Mouse (Mus musculus) neural tube, embryonic 11.5 days (tissue): ENCODE results near the gene Zfp318. TPM values are rescaled to one million over a fixed set of nuclear protein-coding genes. Genes with fewer than 3 reads are reported as not detected.

Experiments
- ATAC-seq: fragments of 200-750 bp; cut with Nextera tagmentation; 2 replicates; pipeline ENCODE4 v1.8.0; 2017; ENCODE audit warnings: moderate number of reproducible peaks, mild to moderate bottlenecking, moderate TSS enrichment, moderate library complexity; ENCODE audit not compliant: insufficient read depth, low FRiP score, low TSS enrichment
- DNase-seq: peaks from one replicate; pipeline ENCODE4 v3.0.0-alpha.2; 2015; ENCODE audit warnings: low spot score
- H3K27ac ChIP-seq: fragments of 300-500 bp; sonication (generic); 2 replicates; pipeline ENCODE4 v1.5.1; 2014; ENCODE audit warnings: low read depth, mild to moderate bottlenecking, low read length
- H3K27me3 ChIP-seq: fragments of 300-500 bp; sonication (generic); 2 replicates; pipeline ENCODE4 v1.6.1; 2014; ENCODE audit warnings: mild to moderate bottlenecking, low read length, mixed read lengths; ENCODE audit not compliant: control insufficient read depth, insufficient read depth
- H3K36me3 ChIP-seq: fragments of 300-500 bp; sonication (generic); 2 replicates; pipeline ENCODE4 v1.6.1; 2014; ENCODE audit warnings: mild to moderate bottlenecking, low read length, moderate library complexity, mixed read lengths; ENCODE audit not compliant: control insufficient read depth, insufficient read depth
- H3K4me1 ChIP-seq: fragments of 300-500 bp; sonication (generic); 2 replicates; pipeline ENCODE4 v1.6.1; 2014; ENCODE audit warnings: low read length, mixed read lengths; ENCODE audit not compliant: control insufficient read depth, insufficient read depth
- H3K4me2 ChIP-seq: fragments of 300-500 bp; sonication (generic); 2 replicates; pipeline ENCODE4 v1.6.1; 2014; ENCODE audit warnings: low read depth, mild to moderate bottlenecking, moderate library complexity
- H3K4me3 ChIP-seq: fragments of 300-500 bp; sonication (generic); 2 replicates; pipeline ENCODE4 v1.5.1; 2014; ENCODE audit warnings: low read depth, low read length
- H3K9ac ChIP-seq: fragments of 300-500 bp; sonication (generic); 2 replicates; pipeline ENCODE4 v1.6.1; 2014; ENCODE audit warnings: mild to moderate bottlenecking, low read length
- H3K9me3 ChIP-seq: fragments of 300-500 bp; sonication (generic); 2 replicates; pipeline ENCODE4 v1.6.1; 2016; ENCODE audit warnings: low read length; ENCODE audit not compliant: control insufficient read depth
- WGBS: fragments of 180-500 bp; shearing (Covaris S2); extraction: QIAGEN DNeasy Blood & Tissue Kit; methylation state at CpG from one replicate; pipeline ENCODE4 v1.1.7; 2014; 5-methylcytosine and 5-hydroxymethylcytosine counted together
- polyA plus RNA-seq: library from polyadenylated mRNA; unstranded; fragments of >200 nt; fragmentation: Nextera tagmentation; extraction: Ambion mirVana; gene quantifications from 2 replicates; pipeline ENCODE4 v1.2.1, GENCODE M21; 2014

Zfp318 gene
- polyA plus RNA-seq, result 15.0 and 15.8 TPM in 2 replicates

- Histone ChIP-seq H3K9ac (peak within 1 kb of the TSS; percentile 94), H3K4me1 (peaks cover 8% of the 10 kb centered on the region), H3K27ac (peak within 1 kb of the TSS; percentile 90), H3K27me3 (no peaks in the 10 kb centered on the region), H3K9me3 (no peaks in the 10 kb centered on the region), H3K4me2 (peak within 1 kb of the TSS; percentile 87), H3K36me3 (0 out of 2 replicates have a peak, but pooled peaks cover 2% of the 10 kb centered on the region), H3K4me3 (peak within 1 kb of the TSS; percentile 95)
- under 1% methylated on average over 62 of the region's 105 CpGs for WGBS
- peak; percentile 98 for DNase-seq
- peak; percentile 93 for ATAC-seq
These were observed at the start of gene Zfp318 for GRCm38 (mm10) chr17:46383294-46384060. TSS of gene Zfp318 (plus strand) at chr17:46383731.

- H3K9ac ChIP-seq, result no peak overlapping the region
- H3K36me3 ChIP-seq, result no peaks in the 10 kb centered on the region
- no peaks in the 10 kb centered on the region for H3K27me3 ChIP-seq
- H3K9me3 ChIP-seq, result no peaks in the 10 kb centered on the region
- ATAC-seq, result no peak
- no peak overlapping the region for H3K27ac ChIP-seq
- peak; percentile 12 for DNase-seq
- H3K4me2 ChIP-seq, result no peak overlapping the region
- WGBS, result 21% methylated on average over 5 of the region's 5 CpGs
- no peaks in the 10 kb centered on the region for H3K4me1 ChIP-seq
- H3K4me3 ChIP-seq, result no peak overlapping the region
These were observed 47.1 kb upstream of the Zfp318 start for GRCm38 (mm10) chr17:46336475-46336874.

GRCm38 (mm10) chr17:46341208-46341607, 42.3 kb upstream of the Zfp318 start:
- ATAC-seq (no peak), DNase-seq (no peak)
- 87% methylated on average over 7 of the region's 7 CpGs for WGBS

GRCm38 (mm10) chr17:46351026-46351700, 32.4 kb upstream of the Zfp318 start:
- H3K4me3 ChIP-seq, result no peak overlapping the region
- no peak overlapping the region for H3K27ac ChIP-seq
- no peak overlapping the region for H3K9ac ChIP-seq
- DNase-seq (no peak), ATAC-seq (no peak)
- no peak overlapping the region for H3K4me2 ChIP-seq
- 86% methylated on average over 8 of the region's 8 CpGs for WGBS
- no peaks in the 10 kb centered on the region for H3K36me3 ChIP-seq
- H3K27me3 ChIP-seq, result no peaks in the 10 kb centered on the region
- no peaks in the 10 kb centered on the region for H3K4me1 ChIP-seq
- H3K9me3 ChIP-seq, result no peaks in the 10 kb centered on the region

More at GRCm38 (mm10) chr17:46341208-46341607, 42.3 kb upstream of the Zfp318 start:
- no peak overlapping the region for H3K9ac ChIP-seq
- H3K4me1 ChIP-seq, result no peaks in the 10 kb centered on the region
- no peaks in the 10 kb centered on the region for H3K36me3 ChIP-seq
- H3K4me2 ChIP-seq, result no peak overlapping the region
- H3K9me3 ChIP-seq, result 0 out of 2 replicates have a peak, but pooled peaks cover 3% of the 10 kb centered on the region
- no peaks in the 10 kb centered on the region for H3K27me3 ChIP-seq
- H3K27ac ChIP-seq, result no peak overlapping the region
- H3K4me3 ChIP-seq, result no peak overlapping the region

- Histone ChIP-seq H3K4me2 (no peak overlapping the region), H3K36me3 (no peaks in the 10 kb centered on the region), H3K9me3 (no peaks in the 10 kb centered on the region), H3K27ac (no peak overlapping the region), H3K4me3 (no peak overlapping the region), H3K4me1 (no peaks in the 10 kb centered on the region), H3K9ac (no peak overlapping the region), H3K27me3 (no peaks in the 10 kb centered on the region)
- ATAC-seq, result no peak
- WGBS, result 75% methylated on average over 3 of the region's 3 CpGs
- DNase-seq, result no peak
These were observed 11.7 kb upstream of the Zfp318 start for GRCm38 (mm10) chr17:46371783-46372182.

- no peaks in the 10 kb centered on the region for H3K4me1 ChIP-seq
- H3K4me3 ChIP-seq, result no peak overlapping the region
- 85% methylated on average over 3 of the region's 3 CpGs for WGBS
- no peak for ATAC-seq
- no peak overlapping the region for H3K27ac ChIP-seq
- no peak overlapping the region for H3K9ac ChIP-seq
- H3K9me3 ChIP-seq, result no peaks in the 10 kb centered on the region
- H3K36me3 ChIP-seq, result no peaks in the 10 kb centered on the region
- H3K4me2 ChIP-seq, result no peak overlapping the region
- no peaks in the 10 kb centered on the region for H3K27me3 ChIP-seq
- DNase-seq, result no peak
These were observed 5.0 kb upstream of the Zfp318 start for GRCm38 (mm10) chr17:46378564-46378963.

GRCm38 (mm10) chr17:46384061-46384801, 700 bp downstream of the Zfp318 start:
- peak overlapping the region; percentile 87 for H3K4me2 ChIP-seq
- peak overlapping the region; percentile 94 for H3K9ac ChIP-seq
- ATAC-seq, result peak; percentile 21
- H3K27ac ChIP-seq, result peak overlapping the region; percentile 90
- H3K4me3 ChIP-seq, result peak overlapping the region; percentile 95
- no peaks in the 10 kb centered on the region for H3K27me3 ChIP-seq
- peak; percentile 51 for DNase-seq
- H3K4me1 ChIP-seq, result peaks cover 8% of the 10 kb centered on the region
- 0 out of 2 replicates have a peak, but pooled peaks cover 2% of the 10 kb centered on the region for H3K36me3 ChIP-seq
- H3K9me3 ChIP-seq, result no peaks in the 10 kb centered on the region
- 1% methylated on average over 60 of the region's 70 CpGs for WGBS

GRCm38 (mm10) chr17:46388200-46388599, 4.7 kb downstream of the Zfp318 start:
- peaks cover 8% of the 10 kb centered on the region for H3K4me1 ChIP-seq
- H3K4me2 ChIP-seq, result no peak overlapping the region
- WGBS, result 84% methylated on average over 3 of the region's 3 CpGs
- no peak for DNase-seq
- H3K27me3 ChIP-seq, result no peaks in the 10 kb centered on the region
- no peak overlapping the region for H3K9ac ChIP-seq
- 0 out of 2 replicates have a peak, but pooled peaks cover 2% of the 10 kb centered on the region for H3K36me3 ChIP-seq
- no peaks in the 10 kb centered on the region for H3K9me3 ChIP-seq
- no peak overlapping the region for H3K4me3 ChIP-seq
- H3K27ac ChIP-seq, result no peak overlapping the region
- no peak for ATAC-seq
